Mouse (Mus musculus) thymus, adult 2 months (tissue): Measurements from ENCODE around the gene Myh15. TPM values are rescaled to one million over a fixed set of nuclear protein-coding genes. Genes with fewer than 3 reads are reported as not detected.
A peak's percentile ranks its signal among the peaks of the same experiment; 100 is the strongest.

Source experiments
- DNase-seq: peaks from one replicate; pipeline ENCODE4 v3.0.0; 2021
- H3K27ac ChIP-seq: fragments of 200-500 bp; 2 replicates; pipeline ENCODE4 v1.5.1; 2012; ENCODE audit warnings: low read length, control low read depth; ENCODE audit not compliant: control insufficient read depth, insufficient read depth
- H3K27me3 ChIP-seq: fragments of 200-500 bp; 2 replicates; pipeline ENCODE4 v1.6.1; 2012; ENCODE audit warnings: mild to moderate bottlenecking, low read length, moderate library complexity, mixed read lengths; ENCODE audit not compliant: control insufficient read depth, insufficient read depth
- H3K36me3 ChIP-seq: fragments of 200-500 bp; 2 replicates; pipeline ENCODE4 v1.6.1; 2012; ENCODE audit warnings: mild to moderate bottlenecking, low read length, moderate library complexity; ENCODE audit not compliant: control insufficient read depth, insufficient read depth
- H3K4me1 ChIP-seq: fragments of 200-500 bp; replicated peaks from 2 replicates; pipeline ENCODE4 v1.6.1; 2012; ENCODE audit warnings: low read length; ENCODE audit not compliant: control insufficient read depth, insufficient read depth
- H3K4me3 ChIP-seq: fragments of 200-500 bp; 2 replicates; pipeline ENCODE4 v1.5.1; 2012; ENCODE audit warnings: mild to moderate bottlenecking, low read length, control low read depth, moderate library complexity; ENCODE audit not compliant: control insufficient read depth, insufficient read depth
- CTCF ChIP-seq: fragments of 200-500 bp; IDR thresholded peaks from 2 replicates; pipeline ENCODE4 v1.5.1; 2012; ENCODE audit warnings: mild to moderate bottlenecking, control low read depth, low read length, moderate library complexity, borderline replicate concordance; ENCODE audit not compliant: control insufficient read depth, poor library complexity, insufficient read depth; ENCODE audit errors: extremely low read depth
- POLR2A ChIP-seq: fragments of 200-500 bp; IDR thresholded peaks from 2 replicates; pipeline ENCODE4 v1.6.1; 2012; ENCODE audit warnings: mild to moderate bottlenecking, low read length, control low read depth, moderate library complexity; ENCODE audit not compliant: control insufficient read depth, poor library complexity, insufficient read depth; ENCODE audit errors: extremely low read depth
- WGBS: fragments of 180-500 bp; shearing (Covaris S2); methylation state at CpG from one replicate; pipeline ENCODE4 v1.1.7; 2018; 5-methylcytosine and 5-hydroxymethylcytosine counted together
- polyA plus RNA-seq: library from polyadenylated mRNA; depleted of rRNA; stranded (reverse); fragments of >200 nt; gene quantifications from 2 replicates; pipeline ENCODE4 v1.2.3, GENCODE M21; 2012

Gene Myh15
- polyA plus RNA-seq, 1 experiment, result 0.04 TPM

DNA sequence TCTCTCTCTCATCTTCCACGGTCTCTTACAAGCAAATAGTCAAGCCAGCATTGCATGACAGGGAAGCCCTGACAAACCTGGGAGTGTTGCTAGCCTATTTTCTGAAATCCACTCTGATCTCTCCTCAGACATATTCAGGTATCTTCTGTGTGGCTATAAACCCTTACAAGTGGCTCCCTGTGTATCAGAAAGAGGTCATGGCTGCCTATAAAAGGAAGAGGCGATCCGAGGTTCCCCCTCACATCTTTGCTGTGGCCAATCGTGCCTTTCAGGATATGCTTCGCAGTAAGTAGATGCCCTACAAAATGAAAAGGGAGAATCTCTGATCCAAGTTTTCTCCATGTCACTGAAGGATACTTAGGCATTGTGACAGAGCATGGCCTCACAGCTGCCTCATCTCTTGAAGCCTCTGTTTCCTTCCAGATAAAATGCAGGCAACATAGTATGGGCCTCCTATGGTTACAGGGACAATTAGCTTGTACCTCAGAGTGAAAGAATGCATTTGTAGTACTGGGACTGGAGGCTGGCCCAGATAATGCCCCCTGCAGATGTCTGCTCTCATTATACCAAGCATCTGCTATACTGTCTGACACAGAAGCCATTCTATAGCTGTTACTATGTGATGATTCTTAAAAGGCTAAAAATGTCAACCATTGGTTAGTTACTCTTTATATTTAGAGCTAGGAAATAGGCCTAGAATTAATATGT is 12.1 kb downstream of the Myh15 start:
- TF ChIP-seq CTCF (no peak), POLR2A (no peak)
- 92% methylated on average over 5 of the region's 5 CpGs for WGBS
- Histone ChIP-seq H3K36me3 (no peaks in the 10 kb centered on the region), H3K27ac (no peak overlapping the region), H3K4me3 (no peak overlapping the region), H3K4me1 (no peaks in the 10 kb centered on the region), H3K27me3 (no peaks in the 10 kb centered on the region)
- no peak for DNase-seq

GRCm38 (mm10) chr16:49071316-49071715 is 14.0 kb downstream of the Myh15 start:
- no peak overlapping the region for H3K27ac ChIP-seq
- no peak overlapping the region for H3K4me3 ChIP-seq
- H3K36me3 ChIP-seq, result no peaks in the 10 kb centered on the region
- no peak for DNase-seq
- no peaks in the 10 kb centered on the region for H3K4me1 ChIP-seq
- H3K27me3 ChIP-seq, result no peaks in the 10 kb centered on the region
- no peak for TF ChIP-seq POLR2A
- no peak for TF ChIP-seq CTCF
- WGBS, result 34% methylated on average over 3 of the region's 3 CpGs

GRCm38 (mm10) chr16:49128015-49128414 is 70.7 kb downstream of the Myh15 start:
- 29% methylated on average over 1 of the region's 1 CpGs for WGBS
- TF ChIP-seq POLR2A, result no peak
- no peak for TF ChIP-seq CTCF
- Histone ChIP-seq H3K27ac (no peak overlapping the region), H3K27me3 (no peaks in the 10 kb centered on the region), H3K4me1 (no peaks in the 10 kb centered on the region), H3K36me3 (no peaks in the 10 kb centered on the region), H3K4me3 (no peak overlapping the region)
- DNase-seq, result no peak

- Histone ChIP-seq H3K4me3 (no peak overlapping the region), H3K4me1 (no peaks in the 10 kb centered on the region), H3K36me3 (no peaks in the 10 kb centered on the region), H3K27ac (no peak overlapping the region), H3K27me3 (no peaks in the 10 kb centered on the region)
- WGBS, result 9% methylated on average over 2 of the region's 2 CpGs
- no peak for DNase-seq
- TF ChIP-seq POLR2A, result no peak
- TF ChIP-seq CTCF, result no peak
These were observed 98.9 kb downstream of the Myh15 start for GRCm38 (mm10) chr16:49156193-49156592.

DNA sequence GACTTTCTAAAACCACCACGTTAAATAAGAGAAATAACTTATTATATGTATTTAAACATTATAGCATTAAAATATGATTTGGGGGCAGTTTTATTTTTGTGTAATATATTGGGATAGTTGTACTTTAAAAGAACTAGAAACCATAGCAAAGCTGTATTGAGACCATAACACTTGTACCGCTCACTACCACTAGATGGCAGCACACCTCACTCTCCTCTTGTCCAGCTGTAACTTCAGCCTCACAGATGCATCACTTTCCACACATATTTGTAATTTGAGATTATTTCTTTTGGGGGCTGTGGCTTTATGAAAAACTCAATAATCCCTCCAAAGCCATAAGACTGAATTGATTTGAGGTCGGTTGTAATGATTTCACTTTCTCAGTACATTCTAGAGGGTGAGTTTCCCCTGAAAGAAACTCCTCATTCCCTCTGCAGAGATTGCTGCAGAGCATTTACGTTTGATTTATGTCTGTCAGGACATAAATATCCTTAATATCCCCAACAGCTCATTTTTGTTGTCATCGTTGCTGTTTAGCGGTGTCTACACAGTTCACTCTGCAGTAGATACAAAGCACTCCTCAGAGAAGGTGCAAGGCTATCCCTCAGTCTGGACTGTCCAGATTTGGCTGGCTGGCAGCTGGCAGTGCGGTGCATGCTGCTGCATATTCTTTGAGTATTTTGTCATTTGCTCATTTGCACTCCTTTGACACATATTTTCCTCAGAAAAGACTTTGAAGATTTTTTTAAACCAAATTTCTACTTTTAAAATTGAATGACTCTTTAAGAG is 107.3 kb downstream of the Myh15 start:
- Histone ChIP-seq H3K4me3 (no peak overlapping the region), H3K36me3 (no peaks in the 10 kb centered on the region), H3K4me1 (no peaks in the 10 kb centered on the region), H3K27ac (no peak overlapping the region), H3K27me3 (no peaks in the 10 kb centered on the region)
- WGBS, result 49% methylated on average over 7 of the region's 7 CpGs
- peak; percentile 46 for DNase-seq
- TF ChIP-seq POLR2A (no peak), CTCF (no peak)

DNA sequence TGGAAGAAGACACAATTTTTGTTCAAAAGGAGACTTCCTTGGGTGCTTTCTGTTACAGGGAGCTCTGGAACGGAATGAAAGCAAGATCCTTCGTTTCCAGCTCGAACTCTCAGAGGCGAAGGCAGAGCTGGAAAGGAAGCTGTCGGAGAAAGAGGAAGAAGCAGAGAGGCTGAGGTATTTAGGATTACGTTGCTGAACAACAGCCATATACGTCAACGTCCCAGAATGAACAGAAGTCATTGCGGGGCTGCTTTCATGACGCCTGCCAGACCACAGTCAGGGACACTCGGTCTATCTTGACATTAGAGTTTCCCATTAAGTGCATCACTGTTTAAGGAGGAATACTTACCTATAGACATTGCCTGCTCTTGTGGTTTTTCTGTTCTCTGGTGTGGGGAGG is 108.4 kb downstream of the Myh15 start:
- Histone ChIP-seq H3K4me3 (no peak overlapping the region), H3K36me3 (no peaks in the 10 kb centered on the region), H3K4me1 (no peaks in the 10 kb centered on the region), H3K27ac (no peak overlapping the region), H3K27me3 (no peaks in the 10 kb centered on the region)
- 10% methylated on average over 11 of the region's 11 CpGs for WGBS
- DNase-seq, result no peak
- TF ChIP-seq POLR2A (no peak), CTCF (no peak)
